Mouse (Mus musculus) kidney, adult 2 months (tissue): ENCODE data around the gene Ppp1r9a.

Source experiments
- CTCF ChIP-seq: fragments of 200-500 bp; conservative IDR thresholded peaks from 2 replicates; pipeline ENCODE4 v1.5.1; 2011; ENCODE audit warnings: low read depth, mild to moderate bottlenecking, control low read depth, low read length, moderate library complexity, mixed read lengths; ENCODE audit not compliant: insufficient read depth, insufficient read length
- POLR2A ChIP-seq: fragments of 200-500 bp; IDR thresholded peaks from one replicate; pipeline ENCODE4 v1.6.1; 2011; ENCODE audit warnings: low read depth, low read length, control low read depth

GRCm38 (mm10) chr6:5099842-5100241 is 197.1 kb downstream of the Ppp1r9a start:
- TF ChIP-seq CTCF: no peak
- no peak for TF ChIP-seq POLR2A
